Mouse (Mus musculus): Measurements from ENCODE around the gene Fbn1. TPM values are rescaled to one million over a fixed set of nuclear protein-coding genes. Genes with fewer than 3 reads are reported as not detected.
A peak's percentile ranks its signal among the peaks of the same experiment; 100 is the strongest.

Gene Fbn1
- polyA plus RNA-seq, 1 experiment from 2014 or later, result 33.6 TPM

DNA sequence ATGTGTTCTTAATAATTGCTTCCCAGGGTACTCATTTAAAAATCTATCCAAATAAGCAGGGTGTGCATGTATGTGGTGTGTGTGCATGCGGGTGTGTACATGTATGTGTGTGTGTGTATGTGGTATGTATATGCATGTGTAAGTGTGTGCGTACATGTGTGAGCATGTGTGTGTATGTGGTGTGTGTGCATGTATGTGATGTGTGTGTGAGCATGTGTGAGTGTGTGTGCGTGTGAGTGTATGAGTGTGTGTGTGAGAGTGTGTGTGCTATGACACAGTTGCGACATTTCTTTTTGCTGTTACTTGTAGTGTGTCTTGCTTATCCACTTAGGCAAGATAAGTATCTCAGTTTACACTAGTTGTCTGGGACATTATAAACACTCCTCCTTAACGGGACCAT lies 151.7 kb downstream of the Fbn1 start:
- 68% methylated on average over 5 of the region's 5 CpGs for WGBS
- Histone ChIP-seq H3K4me3 (ENCODE audit: control insufficient read depth in 1 of 2, insufficient read depth in 1 of 2, low read depth in 1 of 2, low read length in 2 of 2) (no peak overlapping the region), H3K27me3 (ENCODE audit: control insufficient read depth, insufficient read depth, low read length) (no peaks in the 10 kb centered on the region), H3K4me1 (ENCODE audit: control insufficient read depth in 2 of 2, insufficient read depth in 2 of 2, low read length in 2 of 2) (peaks cover 9 to 12% of the 10 kb centered on the region in 2 experiments), H3K9ac (ENCODE audit: low read length) (no peak overlapping the region), H3K36me3 (ENCODE audit: control insufficient read depth, insufficient read depth, low read length) (peaks cover 35% of the 10 kb centered on the region), H3K9me3 (ENCODE audit: control insufficient read depth, low read length) (no peaks in the 10 kb centered on the region), H3K27ac (replicated peaks in 1 of 2; ENCODE audit: control insufficient read depth in 1 of 2, insufficient read depth in 1 of 2, low read depth in 2 of 2, low read length in 2 of 2) (peak overlapping the region; percentile 24 to 46), H3K4me2 (ENCODE audit: low read length) (no peak overlapping the region)
- ATAC-seq (ENCODE audit: insufficient number of reproducible peaks, insufficient read depth, low FRiP score, low read depth), result peak; percentile 35; the same call in 1 of the 2 replicates

DNA sequence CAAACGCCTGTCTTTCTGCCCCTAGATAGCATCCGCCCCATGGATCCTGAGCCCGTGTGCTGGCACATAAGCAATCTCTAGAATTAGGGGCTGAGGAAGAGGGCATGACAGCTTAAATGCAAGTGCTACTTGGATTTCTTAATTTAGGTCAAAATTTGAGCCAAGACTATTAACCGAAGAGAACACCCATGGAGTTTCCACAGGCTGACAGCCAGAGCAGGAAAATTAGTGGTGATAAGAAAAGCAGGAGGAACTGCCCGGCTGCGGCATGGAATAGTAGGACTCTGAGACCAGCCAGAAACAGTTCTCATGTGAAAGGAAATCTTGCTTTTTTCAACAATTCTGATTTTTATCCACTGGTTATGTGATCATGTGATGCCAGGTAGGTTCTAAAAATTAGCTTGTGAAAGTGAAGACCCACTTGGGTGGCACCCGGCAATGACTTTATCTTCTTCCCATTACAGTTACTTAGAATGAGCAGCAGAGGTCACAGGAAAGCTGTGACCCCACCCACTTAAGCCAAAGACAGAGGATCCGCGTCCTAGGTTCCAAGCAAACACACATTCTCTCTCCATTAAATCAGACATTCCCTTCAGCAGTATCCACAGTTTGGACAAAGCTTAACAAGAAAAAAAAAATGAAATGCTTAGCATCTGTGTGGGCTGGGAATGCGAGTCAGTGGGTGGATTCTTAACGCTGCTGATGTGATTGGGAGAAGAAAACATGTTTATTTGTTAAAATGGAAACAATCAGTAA lies 152.4 kb downstream of the Fbn1 start:
- Histone ChIP-seq H3K4me1 (ENCODE audit: control insufficient read depth in 2 of 2, insufficient read depth in 2 of 2, low read length in 2 of 2) (peaks cover 9 to 12% of the 10 kb centered on the region in 2 experiments), H3K27me3 (ENCODE audit: control insufficient read depth, insufficient read depth, low read length) (no peaks in the 10 kb centered on the region), H3K9me3 (ENCODE audit: control insufficient read depth, low read length) (no peaks in the 10 kb centered on the region), H3K9ac (ENCODE audit: low read length) (no peak overlapping the region), H3K27ac (replicated peaks in 1 of 2; ENCODE audit: control insufficient read depth in 1 of 2, insufficient read depth in 1 of 2, low read depth in 2 of 2, low read length in 2 of 2) (peak overlapping the region; percentile 17 to 46; a peak in 3 of 4 replicates), H3K4me3 (ENCODE audit: control insufficient read depth in 1 of 2, insufficient read depth in 1 of 2, low read depth in 1 of 2, low read length in 2 of 2) (no peak overlapping the region), H3K36me3 (ENCODE audit: control insufficient read depth, insufficient read depth, low read length) (peaks cover 35% of the 10 kb centered on the region), H3K4me2 (ENCODE audit: low read length) (peak overlapping the region; percentile 11; the same call in 1 of the 2 replicates)
- 29% methylated on average over 11 of the region's 11 CpGs for WGBS
- no peak; the same call in 1 of the 2 replicates for ATAC-seq (ENCODE audit: insufficient number of reproducible peaks, insufficient read depth, low FRiP score, low read depth)

DNA sequence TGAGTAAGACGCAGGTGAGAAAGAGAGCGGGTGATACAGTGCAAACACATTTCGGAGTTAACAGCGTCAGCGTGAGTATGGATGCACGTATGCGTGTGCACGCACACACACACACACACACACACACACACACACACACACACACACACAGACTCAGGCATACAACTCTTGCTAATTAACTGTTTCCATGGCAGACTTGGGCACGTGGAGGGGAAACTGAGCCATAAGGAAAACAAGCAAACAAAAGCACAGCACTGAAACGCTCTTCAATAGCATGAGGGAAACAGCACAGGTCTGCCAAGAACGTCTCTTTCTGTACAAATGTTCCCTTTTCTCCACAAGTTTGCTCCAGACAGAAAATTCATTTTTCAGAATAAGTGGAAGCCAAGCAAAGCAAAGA lies 153.2 kb downstream of the Fbn1 start:
- Histone ChIP-seq H3K9ac (ENCODE audit: low read length) (no peak overlapping the region), H3K9me3 (ENCODE audit: control insufficient read depth, low read length) (no peaks in the 10 kb centered on the region), H3K27me3 (ENCODE audit: control insufficient read depth, insufficient read depth, low read length) (no peaks in the 10 kb centered on the region), H3K4me3 (ENCODE audit: control insufficient read depth in 1 of 2, insufficient read depth in 1 of 2, low read depth in 1 of 2, low read length in 2 of 2) (no peak overlapping the region), H3K4me2 (ENCODE audit: low read length) (no peak overlapping the region), H3K4me1 (ENCODE audit: control insufficient read depth in 2 of 2, insufficient read depth in 2 of 2, low read length in 2 of 2) (peaks cover 9 to 12% of the 10 kb centered on the region in 2 experiments), H3K36me3 (ENCODE audit: control insufficient read depth, insufficient read depth, low read length) (peaks cover 36% of the 10 kb centered on the region), H3K27ac (replicated peaks in 1 of 2; ENCODE audit: control insufficient read depth in 1 of 2, insufficient read depth in 1 of 2, low read depth in 2 of 2, low read length in 2 of 2) (no peak overlapping the region)
- 89% methylated on average over 11 of the region's 11 CpGs for WGBS
- no peak for ATAC-seq (ENCODE audit: insufficient number of reproducible peaks, insufficient read depth, low FRiP score, low read depth)

DNA sequence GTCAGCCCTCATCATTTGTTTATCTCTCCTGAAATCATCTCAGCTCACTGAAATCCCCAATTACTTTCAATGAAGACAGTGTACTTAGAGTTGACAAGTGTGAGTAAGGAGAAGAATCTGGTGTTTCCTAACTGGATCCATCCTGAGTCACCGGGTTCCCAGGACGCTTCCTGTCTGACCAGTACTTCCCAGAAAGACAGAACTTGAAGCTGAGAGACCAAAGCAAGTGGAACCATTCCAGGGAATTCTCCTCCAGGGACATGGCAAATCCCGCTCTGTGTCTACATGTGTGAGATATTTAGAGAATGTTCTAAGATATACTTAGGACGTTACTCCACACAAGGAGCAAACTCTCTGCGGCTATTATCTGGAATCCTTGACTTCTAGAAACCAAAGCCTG lies 158.6 kb downstream of the Fbn1 start:
- no peak overlapping the region for H3K4me3 ChIP-seq (ENCODE audit: control insufficient read depth in 1 of 2, insufficient read depth in 1 of 2, low read depth in 1 of 2, low read length in 2 of 2)
- no peak overlapping the region for H3K9ac ChIP-seq (ENCODE audit: low read length)
- no peaks in the 10 kb centered on the region for H3K27me3 ChIP-seq (ENCODE audit: control insufficient read depth, insufficient read depth, low read length)
- no peaks in the 10 kb centered on the region for H3K9me3 ChIP-seq (ENCODE audit: control insufficient read depth, low read length)
- peaks cover 76% of the 10 kb centered on the region for H3K36me3 ChIP-seq (ENCODE audit: control insufficient read depth, insufficient read depth, low read length)
- no peak overlapping the region for H3K4me2 ChIP-seq (ENCODE audit: low read length)
- no peak overlapping the region for H3K27ac ChIP-seq (replicated peaks in 1 of 2; ENCODE audit: control insufficient read depth in 1 of 2, insufficient read depth in 1 of 2, low read depth in 2 of 2, low read length in 2 of 2)
- WGBS, result 43% methylated on average over 5 of the region's 5 CpGs
- no peak for ATAC-seq (ENCODE audit: insufficient number of reproducible peaks, insufficient read depth, low FRiP score, low read depth)
- H3K4me1 ChIP-seq (ENCODE audit: control insufficient read depth in 2 of 2, insufficient read depth in 2 of 2, low read length in 2 of 2), result no peaks in the 10 kb centered on the region

DNA sequence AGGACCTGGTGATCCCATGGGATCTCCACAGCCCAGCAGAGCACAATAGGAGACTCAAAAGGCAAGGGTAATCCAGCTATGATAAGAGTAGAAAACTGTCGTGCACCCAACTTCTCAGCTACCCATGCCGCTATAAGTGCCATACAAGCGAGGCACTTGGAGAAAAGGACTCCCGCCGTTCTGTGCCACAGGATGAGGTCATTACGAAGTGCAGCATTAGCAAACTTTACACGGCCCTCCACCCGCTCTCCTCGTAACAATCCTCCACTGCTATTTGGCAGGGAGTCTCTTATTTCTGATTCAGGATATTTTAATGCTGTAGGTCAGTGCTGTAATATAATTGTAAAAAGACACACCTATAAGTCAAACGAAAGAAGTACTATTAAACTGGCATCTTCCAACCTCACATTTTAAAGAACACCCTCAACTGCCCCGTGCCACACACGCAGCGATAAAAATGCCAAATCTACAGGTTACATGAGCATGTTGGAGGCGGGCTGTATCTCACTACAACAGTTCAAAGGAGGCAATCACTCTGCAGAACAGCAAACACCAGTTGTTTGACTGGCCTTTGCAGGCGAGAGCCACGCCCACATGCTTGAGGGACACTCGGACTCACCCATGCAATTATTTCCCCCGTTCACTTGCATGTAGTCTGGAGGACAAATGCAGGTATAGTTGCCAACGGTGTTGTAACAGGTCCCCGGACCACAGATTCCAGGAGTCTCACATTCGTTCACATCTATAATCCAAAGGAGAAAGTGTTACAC lies 165.4 kb downstream of the Fbn1 start:
- no peak overlapping the region for H3K4me3 ChIP-seq (ENCODE audit: control insufficient read depth in 1 of 2, insufficient read depth in 1 of 2, low read depth in 1 of 2, low read length in 2 of 2)
- H3K9ac ChIP-seq (ENCODE audit: low read length), result no peak overlapping the region
- H3K9me3 ChIP-seq (ENCODE audit: control insufficient read depth, low read length), result no peaks in the 10 kb centered on the region
- no peaks in the 10 kb centered on the region for H3K27me3 ChIP-seq (ENCODE audit: control insufficient read depth, insufficient read depth, low read length)
- 86% methylated on average over 21 of the region's 21 CpGs for WGBS
- H3K27ac ChIP-seq (replicated peaks in 1 of 2; ENCODE audit: control insufficient read depth in 1 of 2, insufficient read depth in 1 of 2, low read depth in 2 of 2, low read length in 2 of 2), result no peak overlapping the region
- no peak overlapping the region for H3K4me2 ChIP-seq (ENCODE audit: low read length)
- no peak for ATAC-seq (ENCODE audit: insufficient number of reproducible peaks, insufficient read depth, low FRiP score, low read depth)
- H3K36me3 ChIP-seq (ENCODE audit: control insufficient read depth, insufficient read depth, low read length), result peaks cover 86% of the 10 kb centered on the region
- H3K4me1 ChIP-seq (ENCODE audit: control insufficient read depth in 2 of 2, insufficient read depth in 2 of 2, low read length in 2 of 2), result no peaks in the 10 kb centered on the region

DNA sequence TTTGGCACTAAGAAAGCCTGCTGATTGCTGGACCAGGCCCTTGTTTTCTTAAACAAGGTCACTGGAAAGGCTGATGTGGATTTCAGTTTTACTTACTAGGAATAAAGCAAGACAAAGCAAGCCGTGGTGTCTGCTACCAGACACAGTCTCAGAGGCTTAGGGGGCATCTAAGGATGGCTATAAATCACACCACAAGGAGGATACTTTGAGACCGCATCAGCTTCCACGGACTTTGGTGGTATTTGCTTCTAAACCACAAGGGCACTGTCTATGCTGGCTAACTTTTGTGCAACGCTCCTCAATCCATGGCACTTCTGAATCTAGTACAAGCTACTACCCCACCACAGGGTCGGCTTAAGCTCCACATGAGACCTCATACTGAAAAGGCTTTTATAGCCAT lies 167.4 kb downstream of the Fbn1 start:
- Histone ChIP-seq H3K36me3 (ENCODE audit: control insufficient read depth, insufficient read depth, low read length) (peaks cover 86% of the 10 kb centered on the region), H3K27ac (replicated peaks in 1 of 2; ENCODE audit: control insufficient read depth in 1 of 2, insufficient read depth in 1 of 2, low read depth in 2 of 2, low read length in 2 of 2) (no peak overlapping the region), H3K9me3 (ENCODE audit: control insufficient read depth, low read length) (no peaks in the 10 kb centered on the region), H3K27me3 (ENCODE audit: control insufficient read depth, insufficient read depth, low read length) (no peaks in the 10 kb centered on the region), H3K4me1 (ENCODE audit: control insufficient read depth in 2 of 2, insufficient read depth in 2 of 2, low read length in 2 of 2) (no peaks in the 10 kb centered on the region), H3K4me2 (ENCODE audit: low read length) (no peak overlapping the region), H3K4me3 (ENCODE audit: control insufficient read depth in 1 of 2, insufficient read depth in 1 of 2, low read depth in 1 of 2, low read length in 2 of 2) (no peak overlapping the region), H3K9ac (ENCODE audit: low read length) (no peak overlapping the region)
- no peak for ATAC-seq (ENCODE audit: insufficient number of reproducible peaks, insufficient read depth, low FRiP score, low read depth)
- WGBS, result 87% methylated on average over 5 of the region's 5 CpGs

DNA sequence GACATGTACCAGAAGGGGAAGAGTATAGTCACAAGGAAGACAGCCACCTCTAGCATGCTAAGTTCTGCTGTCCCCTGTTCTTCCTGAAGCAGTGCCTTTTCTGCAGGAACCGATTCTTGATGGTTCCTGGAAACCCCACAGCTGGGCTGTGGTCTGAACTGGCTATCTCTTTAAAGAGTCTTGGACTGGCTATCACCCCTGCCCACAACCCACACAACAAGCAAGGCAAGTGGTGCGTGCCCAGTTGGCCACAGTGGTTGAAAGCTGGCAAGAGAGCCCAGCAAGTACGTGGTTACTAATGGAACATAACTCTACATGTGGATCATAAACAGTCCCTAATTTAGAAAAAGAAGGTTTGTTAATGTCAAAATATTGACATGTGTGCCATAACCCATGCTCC lies 170.6 kb downstream of the Fbn1 start:
- Histone ChIP-seq H3K36me3 (ENCODE audit: control insufficient read depth, insufficient read depth, low read length) (peaks cover 87% of the 10 kb centered on the region), H3K9ac (ENCODE audit: low read length) (no peak overlapping the region), H3K4me2 (ENCODE audit: low read length) (no peak overlapping the region), H3K4me3 (ENCODE audit: control insufficient read depth in 1 of 2, insufficient read depth in 1 of 2, low read depth in 1 of 2, low read length in 2 of 2) (no peak overlapping the region), H3K27me3 (ENCODE audit: control insufficient read depth, insufficient read depth, low read length) (no peaks in the 10 kb centered on the region), H3K9me3 (ENCODE audit: control insufficient read depth, low read length) (no peaks in the 10 kb centered on the region), H3K4me1 (ENCODE audit: control insufficient read depth in 2 of 2, insufficient read depth in 2 of 2, low read length in 2 of 2) (no peaks in the 10 kb centered on the region), H3K27ac (replicated peaks in 1 of 2; ENCODE audit: control insufficient read depth in 1 of 2, insufficient read depth in 1 of 2, low read depth in 2 of 2, low read length in 2 of 2) (no peak overlapping the region)
- ATAC-seq (ENCODE audit: insufficient number of reproducible peaks, insufficient read depth, low FRiP score, low read depth), result no peak
- 82% methylated on average over 3 of the region's 3 CpGs for WGBS
